Mouse (Mus musculus) limb, embryonic 13.5 days (tissue): ENCODE results near the gene Spata6. TPM values are rescaled to one million over a fixed set of nuclear protein-coding genes. Genes with fewer than 3 reads are reported as not detected.

Experiments
- ATAC-seq: fragments of 200-750 bp; cut with Nextera tagmentation; 2 replicates; pipeline ENCODE4 v1.8.0; 2017; ENCODE audit warnings: low read depth, moderate number of reproducible peaks, moderate TSS enrichment; ENCODE audit not compliant: low FRiP score
- H3K27ac ChIP-seq: fragments of 300-500 bp; sonication (generic); 2 replicates; pipeline ENCODE4 v1.5.1; 2015; ENCODE audit warnings: inconsistent platforms, mild to moderate bottlenecking, moderate library complexity
- H3K27me3 ChIP-seq: fragments of 300-500 bp; sonication (generic); 2 replicates; pipeline ENCODE4 v1.6.1; 2015; ENCODE audit warnings: mild to moderate bottlenecking, inconsistent platforms
- H3K36me3 ChIP-seq: fragments of 300-500 bp; sonication (generic); 2 replicates; pipeline ENCODE4 v1.6.1; 2015; ENCODE audit warnings: inconsistent platforms, mild to moderate bottlenecking, moderate library complexity
- H3K4me1 ChIP-seq: fragments of 300-500 bp; sonication (generic); 2 replicates; pipeline ENCODE4 v1.6.1; 2015; ENCODE audit warnings: inconsistent platforms
- H3K4me2 ChIP-seq: fragments of 300-500 bp; sonication (generic); replicated peaks from 2 replicates; pipeline ENCODE4 v1.6.1; 2015; ENCODE audit warnings: inconsistent platforms, mild to moderate bottlenecking, moderate library complexity
- H3K4me3 ChIP-seq: fragments of 300-500 bp; sonication (generic); 2 replicates; pipeline ENCODE4 v1.5.1; 2015; ENCODE audit warnings: moderate library complexity, mild to moderate bottlenecking, inconsistent platforms
- H3K9ac ChIP-seq: fragments of 300-500 bp; sonication (generic); 2 replicates; pipeline ENCODE4 v1.6.1; 2015; ENCODE audit warnings: mild to moderate bottlenecking, inconsistent platforms
- H3K9me3 ChIP-seq: fragments of 300-500 bp; sonication (generic); 2 replicates; pipeline ENCODE4 v1.6.1; 2016; ENCODE audit warnings: inconsistent platforms
- WGBS: fragments of 180-500 bp; shearing (Covaris S2); methylation state at CpG from one replicate; pipeline ENCODE4 v1.1.7; 2015; 5-methylcytosine and 5-hydroxymethylcytosine counted together
- polyA plus RNA-seq: library from polyadenylated mRNA; unstranded; fragments of >200 nt; fragmentation: Nextera tagmentation; extraction: Ambion mirVana; gene quantifications from 2 replicates; pipeline ENCODE4 v1.2.1, GENCODE M21; 2015

The Spata6 gene
- polyA plus RNA-seq, 1 experiment from 2014 or later = 32.1 TPM

GRCm38 (mm10) chr4:111867743-111868401, 148.1 kb downstream of the Spata6 start:
- Histone ChIP-seq H3K27me3 (no peaks in the 10 kb centered on the region), H3K36me3 (no peaks in the 10 kb centered on the region), H3K4me1 (no peaks in the 10 kb centered on the region), H3K4me2 (no peak overlapping the region), H3K9me3 (no peaks in the 10 kb centered on the region; the same call in 1 of the 2 replicates), H3K9ac (no peak overlapping the region), H3K4me3 (no peak overlapping the region), H3K27ac (no peak overlapping the region)
- ATAC-seq = no peak
- 83% methylated on average over 2 of the region's 2 CpGs for WGBS

Other genes starting within 250 kb of the Spata6 start
- gene Slc5a9, start 182.9 kb downstream of the Spata6 start, polyA plus RNA-seq = 0.15 and 0.22 TPM in 2 replicates
- gene Skint8, start 199.4 kb downstream of the Spata6 start, polyA plus RNA-seq = not detected in 2 replicates